Mouse (Mus musculus) kidney, postnatal 0 days (tissue): ENCODE data around the gene Speg. TPM values are rescaled to one million over a fixed set of nuclear protein-coding genes. Genes with fewer than 3 reads are reported as not detected.
A peak's percentile ranks its signal among the peaks of the same experiment; 100 is the strongest.

Experiments used
- ATAC-seq: fragments of 200-750 bp; cut with Nextera tagmentation; replicated peaks from 2 replicates; pipeline ENCODE4 v1.8.0; 2017; ENCODE audit warnings: low read depth, moderate number of reproducible peaks, moderate TSS enrichment, moderate library complexity; ENCODE audit not compliant: low FRiP score
- DNase-seq: peaks from one replicate; pipeline ENCODE4 v3.0.0-alpha.2; 2016; ENCODE audit warnings: low spot score
- H3K27ac ChIP-seq: fragments of 300-500 bp; sonication (generic); 2 replicates; pipeline ENCODE4 v1.5.1; 2014; ENCODE audit warnings: mild to moderate bottlenecking
- H3K27me3 ChIP-seq: fragments of 300-500 bp; sonication (generic); 2 replicates; pipeline ENCODE4 v1.6.1; 2014; ENCODE audit warnings: low read length, mixed read lengths; ENCODE audit not compliant: insufficient read depth
- H3K36me3 ChIP-seq: fragments of 300-500 bp; sonication (generic); 2 replicates; pipeline ENCODE4 v1.6.1; 2014; ENCODE audit warnings: low read length, mixed read lengths; ENCODE audit not compliant: insufficient read depth
- H3K4me1 ChIP-seq: fragments of 300-500 bp; sonication (generic); replicated peaks from 2 replicates; pipeline ENCODE4 v1.6.1; 2014; ENCODE audit warnings: antibody characterized with exemption, low read length, mixed read lengths; ENCODE audit not compliant: insufficient read depth
- H3K4me2 ChIP-seq: fragments of 300-500 bp; sonication (generic); 2 replicates; pipeline ENCODE4 v1.6.1; 2014; ENCODE audit warnings: mild to moderate bottlenecking, low read length, moderate library complexity, mixed read lengths
- H3K4me3 ChIP-seq: fragments of 300-500 bp; sonication (generic); replicated peaks from 2 replicates; pipeline ENCODE4 v1.5.1; 2014; ENCODE audit warnings: low read depth, low read length
- H3K9ac ChIP-seq: fragments of 300-500 bp; sonication (generic); 2 replicates; pipeline ENCODE4 v1.6.1; 2014; ENCODE audit warnings: low read depth, low read length
- H3K9me3 ChIP-seq: fragments of 300-500 bp; sonication (generic); replicated peaks from 2 replicates; pipeline ENCODE4 v1.6.1; 2016; ENCODE audit warnings: low read length, inconsistent platforms, mixed read lengths
- CTCF ChIP-seq: IDR thresholded peaks from 2 replicates; pipeline ENCODE4 v1.5.1; 2016; ENCODE audit warnings: antibody characterized with exemption, low read depth, mild to moderate bottlenecking, moderate library complexity
- WGBS: fragments of 180-500 bp; shearing (Covaris S2); extraction: QIAGEN DNeasy Blood & Tissue Kit; methylation state at CpG from one replicate; pipeline ENCODE4 v1.1.7; 2014; 5-methylcytosine and 5-hydroxymethylcytosine counted together
- polyA plus RNA-seq: library from polyadenylated mRNA; unstranded; fragments of >200 nt; fragmentation: Nextera tagmentation; extraction: Ambion mirVana; gene quantifications from 2 replicates; pipeline ENCODE4 v1.2.1, GENCODE M21; 2015

The Speg gene
- polyA plus RNA-seq, 1 experiment from 2014 or later: 40.1 TPM

DNA sequence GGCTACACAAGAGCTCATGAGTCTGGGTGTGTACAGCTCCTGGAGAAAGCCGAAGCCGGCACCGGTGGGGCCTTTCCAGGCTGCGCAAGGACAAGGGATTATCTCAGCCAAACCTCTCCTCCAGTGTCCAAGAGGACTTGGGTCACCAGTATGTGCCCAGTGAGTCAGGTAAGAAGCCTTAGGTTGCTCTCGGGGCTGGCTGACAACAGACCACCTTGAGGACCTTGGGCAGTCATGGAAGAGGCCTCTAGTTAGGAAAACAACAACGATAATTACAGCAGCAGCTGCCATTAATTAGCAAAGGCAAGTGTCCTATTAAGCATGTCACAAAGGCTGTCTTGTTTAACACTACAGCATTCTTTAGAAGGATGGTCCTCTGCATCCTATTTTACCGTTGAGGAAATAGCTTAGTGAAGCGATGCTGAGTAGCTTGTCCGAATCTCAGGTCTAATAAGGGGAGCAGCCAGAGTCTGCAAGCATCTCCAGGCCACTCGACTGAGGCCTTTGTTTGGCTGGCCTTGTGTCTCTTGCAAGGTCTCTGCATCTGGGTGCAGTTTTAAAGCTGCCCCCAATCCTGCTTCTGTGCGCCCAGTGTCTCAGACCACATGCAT, 48.8 kb downstream of the Speg start:
- 84% methylated on average over 11 of the region's 11 CpGs for WGBS
- no peak for TF ChIP-seq CTCF
- ATAC-seq (no peak), DNase-seq (no peak)
- Histone ChIP-seq H3K36me3 (no peaks in the 10 kb centered on the region), H3K27ac (no peak overlapping the region), H3K4me2 (no peak overlapping the region), H3K4me3 (no peak overlapping the region), H3K27me3 (peaks cover 22% of the 10 kb centered on the region), H3K9me3 (no peaks in the 10 kb centered on the region), H3K4me1 (peaks cover 16% of the 10 kb centered on the region), H3K9ac (no peak overlapping the region)

DNA sequence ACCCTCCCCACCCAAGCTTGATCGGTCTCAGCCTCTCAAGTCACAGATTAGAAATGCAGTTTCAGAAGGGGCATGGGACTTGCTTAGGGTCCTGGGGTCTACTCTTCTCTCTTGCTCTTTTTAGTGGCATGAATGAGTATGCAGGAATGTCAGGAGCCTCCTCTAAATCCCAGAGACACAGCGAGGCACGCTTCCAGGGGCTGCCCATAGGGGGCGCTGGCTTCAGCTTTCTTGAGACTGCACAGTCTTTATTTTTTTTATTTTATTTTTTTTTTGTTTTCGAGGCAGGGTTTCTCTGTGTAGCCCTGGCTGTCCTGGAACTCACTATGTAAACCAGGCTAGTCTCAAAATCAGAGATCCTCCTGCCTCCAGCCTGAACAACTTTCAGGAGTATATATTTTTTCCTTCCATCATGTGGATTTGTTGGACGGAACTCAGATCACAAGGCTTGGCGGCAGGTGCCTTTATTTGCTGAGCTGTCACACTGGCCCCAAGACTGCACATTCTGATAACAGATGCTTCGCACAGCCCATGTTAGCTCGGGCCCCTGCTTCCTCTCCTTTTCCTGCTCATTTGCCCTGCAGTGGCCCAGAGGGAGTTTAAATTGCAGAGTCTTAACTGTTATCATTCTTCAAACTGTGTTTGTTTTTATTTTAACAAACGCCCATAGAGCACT, 50.8 kb downstream of the Speg start:
- no peak for ATAC-seq
- TF ChIP-seq CTCF: peak; percentile 72
- Histone ChIP-seq H3K27ac (no peak overlapping the region), H3K9me3 (no peaks in the 10 kb centered on the region), H3K4me2 (no peak overlapping the region), H3K4me1 (peaks cover 16% of the 10 kb centered on the region), H3K27me3 (peaks cover 14% of the 10 kb centered on the region), H3K4me3 (no peak overlapping the region), H3K9ac (no peak overlapping the region), H3K36me3 (no peaks in the 10 kb centered on the region)
- peak; percentile 71 for DNase-seq
- WGBS: 35% methylated on average over 10 of the region's 10 CpGs

DNA sequence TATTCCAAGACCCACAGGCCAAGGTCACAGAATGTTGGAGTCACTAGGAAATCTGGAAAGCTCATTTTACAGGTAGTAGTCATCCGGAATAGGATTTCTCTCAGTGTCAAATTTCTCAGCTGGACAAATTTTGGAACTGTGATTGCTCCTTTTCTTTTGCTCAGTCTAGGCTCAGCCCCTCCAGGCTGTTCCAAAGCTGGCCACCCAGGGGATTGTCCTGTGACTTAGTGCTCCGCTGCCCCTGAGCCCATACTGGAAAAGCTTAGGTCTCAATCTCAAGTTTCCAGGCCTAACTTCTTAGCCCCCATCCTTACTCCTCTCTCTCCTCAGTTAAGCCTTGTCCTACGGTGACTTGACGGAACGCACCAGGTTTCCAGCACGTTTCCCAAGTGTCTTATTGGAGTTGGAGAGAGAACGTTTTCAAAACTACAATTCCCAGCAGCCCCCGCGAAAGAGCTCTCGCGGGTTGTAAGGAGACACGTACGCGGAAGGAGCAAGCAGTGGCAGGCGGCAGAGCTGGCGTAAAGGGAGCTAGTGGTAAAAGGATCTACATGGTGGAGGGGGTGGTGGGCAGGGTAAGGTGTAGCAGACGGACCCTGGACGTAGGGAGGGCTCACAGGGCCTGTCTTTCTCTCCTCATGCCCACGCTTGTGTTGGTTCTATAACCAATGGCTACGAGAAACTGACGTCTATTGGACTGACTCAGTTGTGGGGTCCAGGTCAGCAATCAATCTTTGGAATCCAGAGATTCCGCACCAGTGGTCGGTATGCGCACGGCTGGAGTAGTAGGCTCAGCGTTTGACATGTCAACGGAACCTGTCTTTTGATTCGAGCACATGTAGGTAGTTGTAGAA, 60.6 kb downstream of the Speg start, which contains the start of gene Gmppa:
Gmppa (plus strand) TSS at position 456 of the 854 bp plus-strand sequence.
- 3% methylated on average over 28 of the region's 28 CpGs for WGBS

DNA sequence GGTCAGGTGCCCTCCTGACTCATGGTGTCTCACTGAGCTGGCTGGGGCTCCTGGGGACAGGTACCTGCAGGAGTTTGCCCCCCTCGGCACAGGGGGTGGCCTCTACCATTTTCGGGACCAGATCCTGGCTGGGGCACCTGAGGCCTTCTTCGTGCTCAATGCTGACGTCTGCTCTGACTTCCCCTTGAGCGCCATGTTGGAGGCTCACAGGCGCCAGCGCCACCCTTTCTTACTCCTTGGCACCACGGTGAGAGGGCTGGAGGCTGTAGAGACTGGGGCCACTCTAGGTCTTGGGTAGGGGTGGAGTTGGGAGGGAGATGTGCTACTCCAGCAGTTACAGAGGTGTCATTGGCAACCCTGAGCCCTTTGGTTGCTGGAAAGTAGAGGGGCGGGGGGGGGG, 63.7 kb downstream of the Speg start:
- Histone ChIP-seq H3K27me3 (no peaks in the 10 kb centered on the region), H3K4me2 (no peak overlapping the region), H3K9ac (no peak overlapping the region), H3K36me3 (no peaks in the 10 kb centered on the region), H3K27ac (no peak overlapping the region), H3K4me3 (no peak overlapping the region), H3K9me3 (no peaks in the 10 kb centered on the region), H3K4me1 (0 out of 2 replicates have a peak, but pooled peaks cover 6% of the 10 kb centered on the region)
- ATAC-seq (no peak), DNase-seq (no peak)
- 86% methylated on average over 8 of the region's 9 CpGs for WGBS
- no peak for TF ChIP-seq CTCF

More for the DNA sequence above, 60.6 kb downstream of the Speg start, which contains the start of gene Gmppa:
- H3K4me1 ChIP-seq: no peaks in the 10 kb centered on the region
- H3K27me3 ChIP-seq: no peaks in the 10 kb centered on the region
- H3K36me3 ChIP-seq: no peaks in the 10 kb centered on the region
- ATAC-seq (peak; percentile 80), DNase-seq (peak; percentile 96)
- H3K9me3 ChIP-seq: no peaks in the 10 kb centered on the region
- peak within 1 kb of the TSS; percentile 59 for H3K4me3 ChIP-seq
- peak within 1 kb of the TSS; percentile 67 for H3K9ac ChIP-seq
- no peak for TF ChIP-seq CTCF
- H3K4me2 ChIP-seq: peak within 1 kb of the TSS; percentile 68
- peak within 1 kb of the TSS; percentile 65 for H3K27ac ChIP-seq

DNA sequence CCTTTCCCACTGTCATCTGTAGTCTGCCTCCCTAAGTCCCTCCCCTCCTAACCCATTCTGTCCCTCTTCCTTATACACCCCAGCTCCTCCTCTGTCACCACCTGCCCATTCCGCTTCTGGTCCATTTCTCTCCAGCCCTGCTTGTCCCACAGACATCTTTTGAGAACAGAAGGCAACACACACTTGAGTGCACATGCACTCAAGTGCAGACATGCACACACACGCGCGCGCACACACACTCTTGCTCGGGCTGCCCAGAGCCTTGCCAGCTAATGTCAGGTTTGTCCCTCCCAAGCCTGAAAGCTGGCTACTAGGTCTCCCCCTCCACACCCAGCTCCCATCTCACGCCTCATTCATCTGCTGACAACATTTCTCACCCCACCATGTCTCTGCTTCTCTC, 65.6 kb downstream of the Speg start:
- 83% methylated on average over 7 of the region's 7 CpGs for WGBS
- ATAC-seq (no peak), DNase-seq (no peak)
- Histone ChIP-seq H3K27me3 (no peaks in the 10 kb centered on the region), H3K4me1 (peaks cover 18% of the 10 kb centered on the region; the same call in 1 of the 2 replicates), H3K4me3 (no peak overlapping the region), H3K9me3 (no peaks in the 10 kb centered on the region), H3K9ac (no peak overlapping the region), H3K4me2 (no peak overlapping the region), H3K36me3 (no peaks in the 10 kb centered on the region), H3K27ac (no peak overlapping the region)
- TF ChIP-seq CTCF: no peak

DNA sequence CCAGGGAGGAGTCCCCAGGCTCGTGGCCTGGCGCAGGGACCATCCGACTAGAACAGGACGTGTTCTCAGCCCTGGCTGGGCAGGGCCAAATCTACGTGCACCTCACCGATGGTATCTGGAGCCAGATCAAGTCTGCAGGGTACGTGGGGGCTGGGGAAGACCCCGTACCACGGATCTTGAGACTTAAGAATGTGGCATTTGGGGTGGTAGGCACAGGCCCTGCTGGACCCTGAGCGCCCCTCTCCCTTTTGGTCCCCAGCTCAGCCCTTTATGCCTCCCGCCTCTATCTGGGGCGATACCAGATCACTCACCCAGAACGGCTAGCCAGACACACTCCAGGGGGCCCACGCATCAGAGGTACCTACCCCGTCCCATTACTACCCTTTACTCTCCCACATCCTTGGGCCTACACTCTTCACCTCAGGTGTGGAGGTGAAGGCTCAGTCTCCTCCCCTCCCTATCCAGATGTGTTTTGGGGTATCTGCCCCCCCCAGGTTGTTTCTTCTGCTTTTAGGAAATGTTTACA, 66.4 kb downstream of the Speg start:
- WGBS: 70% methylated on average over 15 of the region's 15 CpGs
- H3K27ac ChIP-seq: no peak overlapping the region
- no peaks in the 10 kb centered on the region for H3K9me3 ChIP-seq
- H3K4me2 ChIP-seq: no peak overlapping the region
- H3K27me3 ChIP-seq: no peaks in the 10 kb centered on the region
- H3K4me1 ChIP-seq: peaks cover 25% of the 10 kb centered on the region; the same call in 1 of the 2 replicates
- no peak for DNase-seq
- no peak for ATAC-seq
- H3K9ac ChIP-seq: no peak overlapping the region
- no peaks in the 10 kb centered on the region for H3K36me3 ChIP-seq
- no peak overlapping the region for H3K4me3 ChIP-seq
- no peak for TF ChIP-seq CTCF
